Mouse (Mus musculus): ENCODE results near the gene Nelfb. TPM values are rescaled to one million over a fixed set of nuclear protein-coding genes. Genes with fewer than 3 reads are reported as not detected.
A peak's percentile ranks its signal among the peaks of the same experiment; 100 is the strongest.

The Nelfb gene
- total and polyA plus RNA-seq, 2 experiments from 2014 or later: 38.4 to 49.0 TPM

DNA sequence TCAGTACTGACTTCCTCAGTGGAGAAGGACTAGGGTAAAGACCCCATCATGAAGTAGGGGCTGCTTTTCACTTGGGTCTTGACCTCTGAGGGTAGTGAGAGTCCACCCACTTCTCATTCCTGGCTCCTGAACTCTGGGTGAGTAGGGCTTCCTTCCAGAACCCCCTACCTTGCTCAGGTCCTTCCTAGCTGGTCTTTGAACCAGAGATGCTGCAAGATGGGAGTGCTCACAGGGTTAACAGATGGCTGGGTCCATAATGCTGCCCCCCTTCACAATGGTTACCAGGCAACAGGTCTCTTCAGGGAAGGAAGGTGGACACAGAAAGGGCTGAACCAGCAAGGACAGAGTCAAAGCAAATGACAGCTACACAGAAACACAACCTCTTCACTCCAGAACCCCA lies 7.2 kb upstream of the Nelfb start, which contains the start of gene Fam166a:
TSS of gene Fam166a (plus strand) at position 301 of the 400 bp plus-strand sequence.
- Histone ChIP-seq H3K36me3 (replicated peaks; ENCODE audit: control insufficient read depth, insufficient read depth, low read length) (peaks cover 11% of the 10 kb centered on the region), H3K4me1 (ENCODE audit: control insufficient read depth, insufficient read depth) (peaks cover 5% of the 10 kb centered on the region), H3K27ac (ENCODE audit: low read depth) (no peak within 1 kb of the TSS), H3K4me2 (ENCODE audit: low read depth, low read length) (no peak within 1 kb of the TSS), H3K9me3 (replicated peaks; ENCODE audit: control insufficient read depth, low read length) (no peaks in the 10 kb centered on the region), H3K4me3 (ENCODE audit: low read depth, low read length) (no peak within 1 kb of the TSS), H3K9ac (replicated peaks; ENCODE audit: low read depth, low read length) (no peak within 1 kb of the TSS), H3K27me3 (ENCODE audit: control insufficient read depth, insufficient read depth, low read length) (no peaks in the 10 kb centered on the region)
- DNase-seq (ENCODE audit: low spot score) (no peak), ATAC-seq (ENCODE audit: insufficient read depth, low read depth) (no peak)
- TF ChIP-seq EP300 (IDR thresholded peaks at IDR 0.05; ENCODE audit: low read depth) (no peak), CTCF (IDR thresholded peaks at IDR 0.05; ENCODE audit: low read depth) (no peak)

DNA sequence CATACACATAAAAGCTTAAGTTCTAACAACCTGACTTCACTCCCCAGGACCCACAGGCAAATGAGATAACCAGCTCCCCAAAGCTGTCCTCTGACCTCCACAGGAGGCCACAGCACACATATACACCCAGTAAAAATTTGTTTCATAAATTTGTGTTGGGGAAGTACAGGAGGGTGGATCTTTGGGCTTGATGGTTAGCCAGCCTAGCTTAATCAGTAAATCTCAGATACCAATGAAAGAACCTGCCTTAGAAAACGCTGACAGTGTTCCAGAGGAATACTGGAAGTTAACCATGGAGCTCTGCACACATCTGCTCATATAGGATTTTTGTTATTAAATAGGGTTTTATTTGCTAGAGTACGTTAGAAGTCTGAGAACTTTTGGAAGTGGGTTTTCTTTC lies 6.4 kb upstream of the Nelfb start:
- Histone ChIP-seq H3K4me1 (ENCODE audit: control insufficient read depth, insufficient read depth) (no peaks in the 10 kb centered on the region), H3K4me3 (ENCODE audit: low read depth, low read length) (no peak overlapping the region), H3K4me2 (ENCODE audit: low read depth, low read length) (no peak overlapping the region), H3K36me3 (replicated peaks; ENCODE audit: control insufficient read depth, insufficient read depth, low read length) (peaks cover 11% of the 10 kb centered on the region), H3K27ac (ENCODE audit: low read depth) (no peak overlapping the region), H3K9me3 (replicated peaks; ENCODE audit: control insufficient read depth, low read length) (no peaks in the 10 kb centered on the region), H3K27me3 (ENCODE audit: control insufficient read depth, insufficient read depth, low read length) (no peaks in the 10 kb centered on the region), H3K9ac (replicated peaks; ENCODE audit: low read depth, low read length) (no peak overlapping the region)
- WGBS: 52% methylated on average over 2 of the region's 2 CpGs
- DNase-seq (ENCODE audit: low spot score): no peak
- no peak for TF ChIP-seq CTCF (IDR thresholded peaks at IDR 0.05; ENCODE audit: low read depth)
- no peak for TF ChIP-seq EP300 (IDR thresholded peaks at IDR 0.05; ENCODE audit: low read depth)
- no peak for ATAC-seq (ENCODE audit: insufficient read depth, low read depth)

DNA sequence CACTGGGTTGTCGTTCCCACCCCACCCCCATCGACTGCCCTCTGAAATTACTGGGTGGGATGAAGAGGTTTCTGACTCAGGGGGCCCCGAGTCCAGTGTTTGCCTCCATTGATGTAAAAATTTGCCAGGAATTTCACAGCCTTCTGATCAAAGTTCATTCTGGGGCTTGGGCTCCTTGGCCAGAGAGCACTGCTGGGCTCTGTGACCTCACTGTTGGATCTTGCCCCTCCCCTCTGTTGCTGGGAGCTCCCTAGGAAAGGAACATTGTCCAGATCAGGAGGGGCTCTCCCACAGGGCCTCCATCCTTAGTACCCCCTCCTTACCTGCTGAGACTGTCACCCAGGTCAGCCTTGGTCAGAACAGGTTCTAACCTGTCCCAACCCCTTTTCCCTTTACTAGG lies 3.2 kb upstream of the Nelfb start, which contains the start of gene Stpg3:
TSS of gene Stpg3 (minus strand) at position 194 of the 400 bp plus-strand sequence.
- DNase-seq (ENCODE audit: low spot score): no peak

DNA sequence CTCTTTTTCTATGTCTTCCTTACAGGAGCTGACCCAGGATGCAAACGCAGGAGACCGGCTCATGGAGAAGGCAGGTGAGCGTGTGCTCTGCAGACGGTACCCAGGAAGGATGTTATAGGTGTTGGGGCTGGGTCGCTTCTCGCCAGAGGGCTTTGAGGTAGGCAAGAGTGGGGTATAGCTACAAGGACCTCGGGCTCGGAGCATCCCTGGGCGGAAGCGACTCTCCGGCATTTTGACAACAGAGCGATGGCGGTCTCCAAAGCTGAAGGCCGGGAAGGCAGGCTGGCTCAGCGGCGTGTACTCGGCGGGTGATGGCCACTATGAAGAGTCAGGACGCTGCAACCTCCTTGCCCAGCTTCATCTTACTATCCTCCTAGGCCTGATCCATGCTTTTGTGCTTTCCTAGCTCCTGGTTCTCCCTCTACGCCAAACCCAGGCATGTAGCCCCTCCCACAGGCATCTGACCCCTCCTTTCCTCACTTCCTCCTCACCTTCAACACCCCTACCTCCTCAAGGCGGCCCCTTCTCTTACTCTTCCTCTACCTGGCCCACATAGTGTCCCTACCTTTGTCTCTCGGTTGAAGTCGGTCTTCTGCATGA lies 2.1 kb upstream of the Nelfb start:
- Histone ChIP-seq H3K4me3 (ENCODE audit: low read depth, low read length) (no peak overlapping the region), H3K4me1 (ENCODE audit: control insufficient read depth, insufficient read depth) (peaks cover 10% of the 10 kb centered on the region), H3K9me3 (replicated peaks; ENCODE audit: control insufficient read depth, low read length) (no peaks in the 10 kb centered on the region), H3K9ac (replicated peaks; ENCODE audit: low read depth, low read length) (no peak overlapping the region), H3K4me2 (ENCODE audit: low read depth, low read length) (no peak overlapping the region), H3K36me3 (replicated peaks; ENCODE audit: control insufficient read depth, insufficient read depth, low read length) (peaks cover 8% of the 10 kb centered on the region; the same call in 1 of the 2 replicates), H3K27ac (ENCODE audit: low read depth) (no peak overlapping the region), H3K27me3 (ENCODE audit: control insufficient read depth, insufficient read depth, low read length) (no peaks in the 10 kb centered on the region)
- WGBS: 54% methylated on average over 23 of the region's 23 CpGs
- DNase-seq (ENCODE audit: low spot score) (no peak), ATAC-seq (ENCODE audit: insufficient read depth, low read depth) (no peak)
- TF ChIP-seq EP300 (IDR thresholded peaks at IDR 0.05; ENCODE audit: low read depth) (no peak), CTCF (IDR thresholded peaks at IDR 0.05; ENCODE audit: low read depth) (no peak)

More for the DNA sequence above, 3.2 kb upstream of the Nelfb start, which contains the start of gene Stpg3:
- H3K4me1 ChIP-seq (ENCODE audit: control insufficient read depth, insufficient read depth): peaks cover 10% of the 10 kb centered on the region
- no peak within 1 kb of the TSS for H3K4me2 ChIP-seq (ENCODE audit: low read depth, low read length)
- H3K9ac ChIP-seq (replicated peaks; ENCODE audit: low read depth, low read length): no peak within 1 kb of the TSS
- WGBS: 71% methylated on average over 3 of the region's 3 CpGs
- H3K9me3 ChIP-seq (replicated peaks; ENCODE audit: control insufficient read depth, low read length): no peaks in the 10 kb centered on the region
- no peak within 1 kb of the TSS for H3K27ac ChIP-seq (ENCODE audit: low read depth)
- no peak within 1 kb of the TSS for H3K4me3 ChIP-seq (ENCODE audit: low read depth, low read length)
- no peak for TF ChIP-seq EP300 (IDR thresholded peaks at IDR 0.05; ENCODE audit: low read depth)
- no peak for TF ChIP-seq CTCF (IDR thresholded peaks at IDR 0.05; ENCODE audit: low read depth)
- H3K36me3 ChIP-seq (replicated peaks; ENCODE audit: control insufficient read depth, insufficient read depth, low read length): no peaks in the 10 kb centered on the region
- ATAC-seq (ENCODE audit: insufficient read depth, low read depth): no peak
- no peaks in the 10 kb centered on the region for H3K27me3 ChIP-seq (ENCODE audit: control insufficient read depth, insufficient read depth, low read length)

DNA sequence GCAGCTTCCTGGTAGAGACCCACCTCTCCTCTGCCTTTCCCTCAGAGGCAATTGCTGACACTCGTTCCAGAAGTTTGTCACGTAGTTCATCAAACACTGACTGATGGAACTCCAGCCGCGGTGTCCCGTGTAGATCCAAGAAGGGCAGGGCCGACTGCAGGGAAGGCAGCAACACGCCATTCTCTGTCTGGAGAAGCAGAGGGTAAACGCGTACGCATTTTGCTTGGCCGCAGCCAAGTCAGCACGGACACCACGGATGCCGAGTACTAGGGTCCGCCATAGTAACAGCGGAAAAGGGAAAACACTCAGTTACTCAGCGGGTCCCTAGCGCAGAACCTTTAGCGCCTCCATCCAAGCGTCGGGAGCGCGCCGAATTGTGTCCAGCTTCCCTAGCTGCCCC lies 603 bp downstream of the Nelfb start:
- no peaks in the 10 kb centered on the region for H3K9me3 ChIP-seq (replicated peaks; ENCODE audit: control insufficient read depth, low read length)
- peak overlapping the region; percentile 84 for H3K4me3 ChIP-seq (ENCODE audit: low read depth, low read length)
- H3K4me1 ChIP-seq (ENCODE audit: control insufficient read depth, insufficient read depth): peaks cover 10% of the 10 kb centered on the region
- peak overlapping the region; percentile 87 for H3K4me2 ChIP-seq (ENCODE audit: low read depth, low read length)
- H3K9ac ChIP-seq (replicated peaks; ENCODE audit: low read depth, low read length): peak overlapping the region; percentile 78
- under 1% methylated on average over 24 of the region's 24 CpGs for WGBS
- TF ChIP-seq CTCF (IDR thresholded peaks at IDR 0.05; ENCODE audit: low read depth) (no peak), EP300 (IDR thresholded peaks at IDR 0.05; ENCODE audit: low read depth) (no peak)
- H3K27ac ChIP-seq (ENCODE audit: low read depth): peak overlapping the region; percentile 85
- peaks cover 32% of the 10 kb centered on the region for H3K36me3 ChIP-seq (replicated peaks; ENCODE audit: control insufficient read depth, insufficient read depth, low read length)
- no peaks in the 10 kb centered on the region for H3K27me3 ChIP-seq (ENCODE audit: control insufficient read depth, insufficient read depth, low read length)
- DNase-seq (ENCODE audit: low spot score) (no peak), ATAC-seq (ENCODE audit: insufficient read depth, low read depth) (peak; percentile 14)

DNA sequence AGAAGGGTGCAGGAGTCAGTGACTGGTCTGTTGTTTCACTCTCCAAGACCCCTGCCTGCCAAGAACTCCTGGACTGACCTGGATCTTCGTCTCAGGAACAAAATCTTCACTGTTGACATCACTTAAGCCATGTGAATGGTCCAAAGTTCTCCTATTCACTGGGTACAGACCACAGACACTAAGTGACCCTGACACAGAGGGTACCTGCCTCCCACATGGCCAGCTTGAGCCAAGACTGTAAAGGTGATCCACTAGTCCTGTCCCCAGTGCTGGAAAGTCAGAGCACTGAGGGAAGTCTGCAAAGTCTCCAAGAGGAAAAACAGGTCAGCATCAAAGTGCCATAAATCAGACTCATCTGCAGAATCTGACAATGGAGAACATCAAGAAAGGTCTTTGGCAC lies 3.7 kb downstream of the Nelfb start:
- H3K4me3 ChIP-seq (ENCODE audit: low read depth, low read length): no peak overlapping the region
- no peak overlapping the region for H3K27ac ChIP-seq (ENCODE audit: low read depth)
- ATAC-seq (ENCODE audit: insufficient read depth, low read depth) (no peak), DNase-seq (ENCODE audit: low spot score) (no peak)
- peaks cover 10% of the 10 kb centered on the region for H3K4me1 ChIP-seq (ENCODE audit: control insufficient read depth, insufficient read depth)
- H3K27me3 ChIP-seq (ENCODE audit: control insufficient read depth, insufficient read depth, low read length): no peaks in the 10 kb centered on the region
- H3K4me2 ChIP-seq (ENCODE audit: low read depth, low read length): no peak overlapping the region
- 75% methylated on average over 1 of the region's 1 CpGs for WGBS
- peaks cover 62% of the 10 kb centered on the region for H3K36me3 ChIP-seq (replicated peaks; ENCODE audit: control insufficient read depth, insufficient read depth, low read length)
- H3K9ac ChIP-seq (replicated peaks; ENCODE audit: low read depth, low read length): no peak overlapping the region
- TF ChIP-seq CTCF (IDR thresholded peaks at IDR 0.05; ENCODE audit: low read depth) (no peak), EP300 (IDR thresholded peaks at IDR 0.05; ENCODE audit: low read depth) (no peak)
- no peaks in the 10 kb centered on the region for H3K9me3 ChIP-seq (replicated peaks; ENCODE audit: control insufficient read depth, low read length)
